Mouse (Mus musculus) left cerebral cortex, postnatal 4 days (tissue): Measurements from ENCODE around the gene Plxna4. TPM values are rescaled to one million over a fixed set of nuclear protein-coding genes. Genes with fewer than 3 reads are reported as not detected.

Experiments
- DNase-seq: peaks from one replicate; pipeline ENCODE4 v3.0.0-alpha.2; 2022
- intact Hi-C: fragments of 180-260 bp; cut with DNase I; formaldehyde crosslinking; loops from one replicate; pipeline ENCODE4 v1.15.1; 2025
- total RNA-seq, 2 experiments: library from RNA; stranded (reverse); gene quantifications; 2 replicates each; pipeline ENCODE4 v1.2.3; 2021

Plxna4 gene
- total RNA-seq, 2 experiments from 2014 or later, result 112 to 116 TPM

- DNase-seq, result peak; percentile 20
- intact Hi-C loops, result loop anchor here (10.0 kb wide), 1 partner anchor 385 kb away; the partner anchor contains the start of gene Plxna4
Observed at GRCm38 (mm10) chr6:32199616-32200015, 388.4 kb downstream of the Plxna4 start.

DNA sequence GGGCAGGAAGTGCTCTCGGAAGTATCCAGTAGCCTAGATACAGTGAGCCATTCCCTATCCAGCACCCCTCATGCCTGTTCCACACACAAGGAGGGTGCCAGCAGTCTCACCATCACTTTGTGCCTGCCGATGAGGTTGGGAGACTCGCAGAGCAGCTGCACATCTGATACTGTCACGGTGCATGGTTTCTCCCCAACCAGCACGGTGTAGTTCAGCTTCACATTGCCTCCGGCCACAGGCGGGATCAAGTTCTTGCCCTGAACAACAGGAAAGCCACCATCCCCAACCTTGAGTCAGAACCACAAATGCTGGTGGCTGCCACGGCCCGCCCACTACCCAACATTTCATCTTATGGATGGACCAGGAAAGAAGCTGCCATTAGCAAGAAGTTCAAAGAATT is 391.1 kb downstream of the Plxna4 start:
- DNase-seq, result no peak
- intact Hi-C loops, result loop anchor here (10.0 kb wide), 1 partner anchor 388 kb away; the partner anchor contains the start of gene Plxna4

GRCm38 (mm10) chr6:32193046-32193445 is 394.9 kb downstream of the Plxna4 start:
- intact Hi-C loops, result loop anchor here (10.0 kb wide), 1 partner anchor 392 kb away; the partner anchor contains the start of gene Plxna4
- peak; percentile 66 for DNase-seq

GRCm38 (mm10) chr6:32184402-32184985 is 403.5 kb downstream of the Plxna4 start:
- intact Hi-C loops, result no loop called here
- DNase-seq, result no peak

- intact Hi-C loops, result no loop called here
- DNase-seq, result no peak
Observed at GRCm38 (mm10) chr6:32183651-32184185, 404.3 kb downstream of the Plxna4 start.

DNA sequence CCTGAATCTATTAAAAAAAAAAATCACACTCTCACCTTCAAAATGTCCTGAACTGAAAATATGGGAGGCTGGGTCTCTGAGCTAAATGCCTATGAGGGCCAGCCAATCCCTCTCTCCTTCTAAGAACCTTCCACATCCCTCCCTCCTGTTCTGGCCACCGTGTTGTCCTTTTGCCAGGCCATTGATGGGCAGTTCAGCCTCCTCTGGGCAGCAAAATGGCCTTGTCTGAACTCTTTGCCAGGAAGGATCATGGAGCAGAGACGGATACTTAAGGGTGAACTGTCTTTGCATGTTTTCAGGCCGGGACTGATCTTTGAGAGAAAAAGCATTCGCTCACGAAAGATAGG is 408.0 kb downstream of the Plxna4 start:
- intact Hi-C loops, result no loop called here
- DNase-seq, result no peak

DNA sequence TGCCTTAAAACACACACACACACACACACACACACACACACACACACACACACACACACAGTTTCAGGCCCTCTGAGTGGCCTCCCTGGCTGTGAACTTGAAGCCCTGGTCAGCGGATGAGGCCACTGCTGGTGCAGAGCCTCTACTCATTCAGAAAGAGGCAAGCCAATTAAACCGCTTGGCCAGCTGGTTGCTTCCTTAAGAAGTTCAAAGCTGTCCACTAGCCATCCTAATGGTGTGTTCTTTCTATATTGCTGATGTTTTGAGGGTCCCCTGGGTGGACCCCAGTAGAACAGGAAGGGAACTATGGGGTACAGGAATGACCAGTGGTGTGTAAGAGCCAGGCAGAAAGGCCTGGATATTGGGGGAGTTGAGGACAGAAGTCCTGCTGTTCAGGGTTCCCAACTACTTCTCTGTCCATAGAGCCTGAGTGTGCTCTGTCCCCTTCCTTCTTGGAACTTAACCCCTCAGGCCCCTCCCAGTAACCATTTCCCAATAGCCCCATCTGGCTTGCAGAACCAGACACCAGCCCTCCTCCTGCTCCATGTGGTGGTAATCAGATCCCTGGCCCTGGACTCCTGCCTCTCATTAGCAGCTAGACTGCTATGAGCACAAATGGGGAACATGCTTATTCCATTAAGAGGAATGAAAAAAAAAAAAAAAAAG is 408.5 kb downstream of the Plxna4 start:
- intact Hi-C loops, result no loop called here

GRCm38 (mm10) chr6:32177905-32178304 is 410.1 kb downstream of the Plxna4 start:
- intact Hi-C loops, result no loop called here

More for the DNA sequence above, 408.5 kb downstream of the Plxna4 start:
- DNase-seq, result no peak

DNA sequence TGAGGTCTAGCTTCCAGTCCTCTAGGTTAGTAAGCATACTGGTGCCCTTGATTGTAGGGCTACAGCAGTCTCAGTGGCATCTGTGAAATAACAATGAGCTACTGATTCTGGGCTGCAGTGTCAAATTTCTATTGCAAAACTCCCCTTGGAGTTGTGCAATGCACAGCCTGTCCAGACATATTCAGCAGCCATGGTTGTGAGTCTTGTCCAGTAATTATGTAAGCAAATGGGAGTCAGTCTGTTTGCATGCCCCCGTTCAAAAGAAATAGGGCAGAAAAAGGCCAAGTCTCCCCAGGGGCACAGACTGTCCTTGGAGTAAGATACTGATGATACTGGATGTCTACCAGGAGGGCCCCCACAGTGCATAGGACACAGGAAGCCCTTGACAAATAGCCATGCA is 420.3 kb downstream of the Plxna4 start:
- intact Hi-C loops, result no loop called here
- no peak for DNase-seq

More at GRCm38 (mm10) chr6:32177905-32178304, 410.1 kb downstream of the Plxna4 start:
- no peak for DNase-seq

- DNase-seq, result no peak
- intact Hi-C loops, result no loop called here
Observed at GRCm38 (mm10) chr6:32160370-32160769, 427.6 kb downstream of the Plxna4 start.

GRCm38 (mm10) chr6:32159931-32160330 is 428.1 kb downstream of the Plxna4 start:
- no peak for DNase-seq
- intact Hi-C loops, result no loop called here

DNA sequence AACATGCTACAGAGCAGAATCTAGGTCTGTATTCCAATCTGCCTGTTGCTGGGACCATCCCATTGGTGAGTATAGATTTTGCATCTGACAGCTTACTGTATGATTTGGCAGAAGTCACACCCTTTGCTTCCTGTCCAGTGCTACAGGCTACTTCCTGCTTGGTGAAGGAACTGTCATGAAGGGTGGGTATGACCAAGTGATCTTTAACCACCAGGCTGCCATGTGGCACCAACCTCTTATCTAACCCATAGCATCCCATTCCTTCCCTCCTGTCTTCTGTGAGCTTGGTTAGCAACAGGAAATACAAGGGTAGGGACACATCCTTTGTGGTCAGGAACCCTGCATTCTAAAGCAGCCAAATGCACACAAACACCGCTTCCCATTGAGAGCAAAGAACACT is 429.6 kb downstream of the Plxna4 start:
- DNase-seq, result no peak
- intact Hi-C loops, result no loop called here

- no peak for DNase-seq
Observed at GRCm38 (mm10) chr6:32153170-32153569, 434.8 kb downstream of the Plxna4 start.

DNA sequence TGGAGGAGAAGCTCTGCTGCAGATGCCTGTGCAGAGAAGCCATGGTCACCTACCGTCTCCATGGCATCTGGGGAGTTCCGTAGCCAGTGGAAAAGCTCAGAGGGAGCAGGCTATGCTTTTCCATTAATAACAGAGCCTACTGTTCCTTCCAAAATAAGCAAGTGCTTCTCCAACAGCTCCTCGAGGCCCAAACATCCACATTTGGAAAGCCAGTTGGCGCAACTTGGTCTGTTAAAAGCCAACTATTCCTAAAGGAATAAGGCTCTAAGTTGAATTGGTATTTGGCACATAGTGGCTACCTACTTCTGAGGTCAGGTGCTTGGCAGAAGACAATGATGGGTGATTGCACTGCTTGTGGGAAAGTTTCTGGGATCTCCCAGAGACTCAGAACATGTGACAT is 437.2 kb downstream of the Plxna4 start:
- DNase-seq, result no peak

More at GRCm38 (mm10) chr6:32153170-32153569, 434.8 kb downstream of the Plxna4 start:
- intact Hi-C loops, result no loop called here

DNA sequence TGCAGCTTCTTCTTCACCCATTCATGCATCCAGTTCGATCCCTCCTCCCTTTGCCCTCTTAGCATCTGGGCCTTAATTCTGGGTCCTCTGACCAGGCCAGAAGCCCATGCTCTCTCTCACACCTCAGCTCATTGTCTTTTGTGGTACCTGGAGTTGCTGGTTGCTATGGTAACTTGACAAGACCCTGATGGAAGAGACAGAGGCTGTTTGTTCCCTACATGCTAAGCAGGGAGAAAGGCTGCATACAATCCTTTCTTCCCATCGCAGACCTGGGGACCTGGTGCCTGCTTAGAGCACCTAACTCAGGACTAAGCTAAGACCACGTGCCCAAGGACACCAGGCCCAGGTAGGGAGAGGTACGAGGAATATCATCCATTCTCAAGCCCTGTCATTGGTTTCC is 443.2 kb downstream of the Plxna4 start:
- intact Hi-C loops, result no loop called here
- no peak for DNase-seq

More for the DNA sequence above, 437.2 kb downstream of the Plxna4 start:
- intact Hi-C loops, result no loop called here

- no peak for DNase-seq
- intact Hi-C loops, result no loop called here
Observed at GRCm38 (mm10) chr6:32139537-32139936, 448.5 kb downstream of the Plxna4 start.

- intact Hi-C loops, result no loop called here
- DNase-seq, result peak; percentile 8
Observed at GRCm38 (mm10) chr6:32126914-32127313, 461.1 kb downstream of the Plxna4 start.

DNA sequence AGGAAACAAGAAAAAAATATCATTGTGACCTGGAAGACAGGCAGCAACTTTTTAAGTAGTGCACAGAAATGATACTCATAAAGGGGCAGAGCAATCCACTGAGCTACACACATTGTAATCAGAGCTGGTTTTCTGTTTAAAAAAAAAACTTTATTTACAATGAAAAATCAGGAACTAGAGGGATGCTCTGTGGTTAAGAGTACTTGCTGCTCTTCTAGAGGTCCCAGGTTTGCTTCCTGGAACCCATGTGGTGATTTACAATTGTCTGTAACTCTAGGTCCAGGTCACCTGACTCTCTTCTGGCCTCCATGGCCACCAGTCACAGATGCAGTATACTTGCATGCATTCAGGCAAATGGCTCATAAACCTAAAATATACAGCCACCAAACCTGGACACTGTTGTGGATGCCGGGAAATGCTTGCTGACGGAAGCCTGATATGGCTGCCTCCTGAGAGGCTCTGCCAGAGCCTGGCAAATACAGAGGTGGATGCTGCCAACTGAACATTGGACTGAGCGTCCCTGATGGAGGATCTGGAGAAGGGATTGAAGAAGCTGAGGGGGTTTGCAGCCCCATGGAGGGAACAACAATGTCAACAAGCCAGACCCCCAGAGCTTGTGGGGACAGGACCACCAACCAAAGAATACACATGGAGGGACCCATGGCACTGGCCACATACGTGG is 465.3 kb downstream of the Plxna4 start:
- intact Hi-C loops, result no loop called here

GRCm38 (mm10) chr6:32120931-32121330 is 467.1 kb downstream of the Plxna4 start:
- no peak for DNase-seq
- intact Hi-C loops, result no loop called here

More for the DNA sequence above, 465.3 kb downstream of the Plxna4 start:
- peak; percentile 11 for DNase-seq

DNA sequence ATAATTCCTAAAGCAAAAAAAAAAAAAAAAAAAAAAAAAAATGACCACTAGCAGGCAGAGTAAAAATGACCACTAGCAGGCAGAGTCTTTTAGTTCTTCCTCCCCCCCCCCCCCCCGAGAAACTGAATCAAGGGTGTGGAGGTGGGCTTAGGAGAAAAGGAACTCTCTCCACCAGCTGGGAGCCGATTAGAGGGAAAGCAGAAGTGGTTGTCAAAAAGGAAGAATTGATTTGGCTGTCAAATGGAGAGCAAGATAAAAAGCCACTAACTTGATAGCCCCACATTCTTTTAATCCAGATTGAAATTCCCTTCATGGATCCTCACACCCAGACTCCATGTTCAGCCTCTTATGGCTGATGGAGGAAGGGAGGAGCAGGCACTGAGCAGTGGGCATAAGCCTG is 478.8 kb downstream of the Plxna4 start:
- intact Hi-C loops, result no loop called here
- DNase-seq, result no peak

- intact Hi-C loops, result no loop called here
- peak; percentile 79 for DNase-seq
Observed at GRCm38 (mm10) chr6:32105547-32106275, 482.3 kb downstream of the Plxna4 start.
